In genomic region chr16:90710313-90710712, GRCm38 (mm10) we compare ENCODE assay signal across 11 mouse cellular contexts. TPM values are rescaled to one million over a fixed set of nuclear protein-coding genes. Genes with fewer than 3 reads are reported as not detected.
DNase-seq lines count a peak whose midpoint lies in the region; ATAC-seq and TF ChIP-seq lines count a peak whose summit lies in the region.
"Had no signal": no experiment of that assay in that cellular context is flagged by ENCODE, and none has a peak within 500 bp of the region (broad histone marks: within the 10 kb centered on the region; RNA-seq: fewer than 3 reads in every experiment).

No protein-coding gene starts in this region.

- H3K9ac ChIP-seq in kidney, postnatal 0 days (ENCODE audit: low read depth, low read length), result no peak overlapping the region
- no peak overlapping the region for H3K9ac ChIP-seq in embryonic facial prominence, embryonic 14.5 days (ENCODE audit: low read depth, low read length)
- H3K9ac ChIP-seq in hindbrain, embryonic 11.5 days (ENCODE audit: low read depth, low read length), result no peak overlapping the region
- H3K9ac ChIP-seq: liver, embryonic 14.5 days had no signal

- TF ChIP-seq POLR2A in myocyte (IDR thresholded peaks at IDR 0.05; ENCODE audit: insufficient read length, low read depth), result no peak

- H3K27ac ChIP-seq in kidney, postnatal 0 days, result no peak overlapping the region
- H3K27ac ChIP-seq in embryonic facial prominence, embryonic 14.5 days (replicated peaks; ENCODE audit: low read depth, low read length), result no peak overlapping the region
- peak overlapping the region; percentile 53; the same call in 1 of the 2 replicates for H3K27ac ChIP-seq in hindbrain, embryonic 11.5 days (ENCODE audit: low read depth, low read length)
- H3K27ac ChIP-seq: liver, embryonic 14.5 days had no signal

- no peaks in the 10 kb centered on the region for H3K36me3 ChIP-seq in kidney, postnatal 0 days (ENCODE audit: insufficient read depth, low read length)
- no peaks in the 10 kb centered on the region for H3K36me3 ChIP-seq in embryonic facial prominence, embryonic 14.5 days (ENCODE audit: control insufficient read depth, insufficient read depth, low read length)
- H3K36me3 ChIP-seq in hindbrain, embryonic 11.5 days (ENCODE audit: control insufficient read depth, insufficient read depth, low read length), result no peaks in the 10 kb centered on the region
- H3K36me3 ChIP-seq in myocyte (ENCODE audit: control insufficient read depth, insufficient read depth), result no peaks in the 10 kb centered on the region

- no peak overlapping the region for H3K4me3 ChIP-seq in kidney, postnatal 0 days (replicated peaks; ENCODE audit: low read depth, low read length)
- H3K4me3 ChIP-seq in embryonic facial prominence, embryonic 14.5 days (ENCODE audit: low read depth, low read length), result 0 out of 2 replicates have a peak overlapping the region, but pooled peaks have one; percentile 13
- H3K4me3 ChIP-seq in hindbrain, embryonic 11.5 days (ENCODE audit: low read depth, low read length), result peak overlapping the region; percentile 14; the same call in 1 of the 2 replicates
- H3K4me3 ChIP-seq in myocyte, result no peak overlapping the region

- no peak overlapping the region for H3ac ChIP-seq in myocyte (ENCODE audit: control insufficient read depth, insufficient read length)

- H3K79me2 ChIP-seq in myocyte (ENCODE audit: control insufficient read depth, insufficient read depth), result no peaks in the 10 kb centered on the region

- DNase-seq in kidney, postnatal 0 days (ENCODE audit: low spot score), result no peak
- DNase-seq in kidney, postnatal 4 days, result no peak
- no peak for DNase-seq in embryonic facial prominence, embryonic 14.5 days (ENCODE audit: low spot score)
- DNase-seq in hindbrain, embryonic 11.5 days (ENCODE audit: low spot score), result no peak
- no peak for DNase-seq in layer of hippocampus, postnatal 36 days

- H3K9me3 ChIP-seq in kidney, postnatal 0 days (replicated peaks; ENCODE audit: low read length), result no peaks in the 10 kb centered on the region
- no peaks in the 10 kb centered on the region for H3K9me3 ChIP-seq in embryonic facial prominence, embryonic 14.5 days (ENCODE audit: control insufficient read depth, low read length)
- no peaks in the 10 kb centered on the region for H3K9me3 ChIP-seq in hindbrain, embryonic 11.5 days (ENCODE audit: control insufficient read depth, low read length)

- ATAC-seq in kidney, postnatal 0 days (replicated peaks; ENCODE audit: low FRiP score, low read depth), result no peak
- ATAC-seq in embryonic facial prominence, embryonic 14.5 days (ENCODE audit: low read depth), result no peak
- no peak for ATAC-seq in hindbrain, embryonic 11.5 days (ENCODE audit: low FRiP score)
- ATAC-seq in CD4-positive, CD25-positive, alpha-beta regulatory T cell, adult 4 months, result no peak
- no peak for ATAC-seq in monocyte, adult 5-6 weeks (replicated peaks; ENCODE audit: insufficient number of reproducible peaks, low FRiP score, low TSS enrichment, poor library complexity, severe bottlenecking)

- no peak for TF ChIP-seq CTCF in kidney, postnatal 0 days (IDR thresholded peaks at IDR 0.05; ENCODE audit: low read depth)

- 67% methylated on average over 12 of the region's 12 CpGs for WGBS in kidney, postnatal 0 days
- 52% methylated on average over 12 of the region's 12 CpGs for WGBS in embryonic facial prominence, embryonic 14.5 days
- WGBS in hindbrain, embryonic 11.5 days, result 78% methylated on average over 12 of the region's 12 CpGs

- H3K27me3 ChIP-seq in kidney, postnatal 0 days (ENCODE audit: insufficient read depth, low read length), result no peaks in the 10 kb centered on the region
- H3K27me3 ChIP-seq in embryonic facial prominence, embryonic 14.5 days (replicated peaks; ENCODE audit: control insufficient read depth, insufficient read depth, low read length), result peaks cover 5% of the 10 kb centered on the region; the same call in 1 of the 2 replicates
- H3K27me3 ChIP-seq in hindbrain, embryonic 11.5 days (ENCODE audit: control insufficient read depth, insufficient read depth, low read length), result no peaks in the 10 kb centered on the region
- H3K27me3 ChIP-seq in myocyte (ENCODE audit: control insufficient read depth, insufficient read depth, insufficient read length), result no peaks in the 10 kb centered on the region

- H3K4me2 ChIP-seq in kidney, postnatal 0 days (ENCODE audit: low read length), result peak overlapping the region; percentile 18; the same call in 1 of the 2 replicates
- H3K4me2 ChIP-seq in embryonic facial prominence, embryonic 14.5 days (ENCODE audit: low read depth, low read length), result peak overlapping the region; percentile 29
- H3K4me2 ChIP-seq in hindbrain, embryonic 11.5 days (replicated peaks; ENCODE audit: low read depth, low read length), result peak overlapping the region; percentile 31
- peak overlapping the region; percentile 79 for H3K4me2 ChIP-seq in myocyte (ENCODE audit: low read depth)

- no peaks in the 10 kb centered on the region for H3K4me1 ChIP-seq in kidney, postnatal 0 days (replicated peaks; ENCODE audit: insufficient read depth, low read length)
- H3K4me1 ChIP-seq in embryonic facial prominence, embryonic 14.5 days (ENCODE audit: control insufficient read depth, insufficient read depth, low read length), result peaks cover 23% of the 10 kb centered on the region
- 0 out of 2 replicates have a peak, but pooled peaks cover 2% of the 10 kb centered on the region for H3K4me1 ChIP-seq in hindbrain, embryonic 11.5 days (replicated peaks; ENCODE audit: control insufficient read depth, insufficient read depth, low read length)

TF ChIP-seq in myocyte, 11 proteins besides CTCF, POLR2A, EP300 and RAD21:
- TF ChIP-seq SRF (IDR thresholded peaks at IDR 0.05; ENCODE audit: control insufficient read depth, insufficient read length, low read depth) (no peak), E2F4 (IDR thresholded peaks at IDR 0.05; ENCODE audit: insufficient read depth) (no peak), POLR2AphosphoS2 (IDR thresholded peaks at IDR 0.05; ENCODE audit: insufficient read length, low read depth) (no peak)

RNA-seq across cellular contexts. Expression of gene Mis18a, which starts 16.9 kb away (rescaled TPM):
- 41.4 and 44.5 TPM in 2 replicates for polyA plus RNA-seq in kidney, postnatal 0 days (2015; fragmentation: Nextera tagmentation; extraction: Ambion mirVana)
- 50.1 and 50.9 TPM in 2 replicates for polyA plus RNA-seq in embryonic facial prominence, embryonic 14.5 days (2014; fragmentation: Nextera tagmentation; extraction: Ambion mirVana)
- polyA plus RNA-seq in hindbrain, embryonic 11.5 days (2014; fragmentation: Nextera tagmentation; extraction: Ambion mirVana), result 78.8 and 82.9 TPM in 2 replicates
- 4.6 TPM for polyA plus RNA-seq in myocyte (2012; fragmentation: generic; extraction: Trizol)
- 1 to 10 TPM; 9.4 to 9.5 TPM for total RNA-seq in layer of hippocampus, postnatal 36 days (2021)
- polyA plus RNA-seq in CD4-positive, CD25-positive, alpha-beta regulatory T cell, adult 4 months (2017; shearing (Covaris generic)), result 10 to 100 TPM; 42.7 to 46.5 TPM
- total RNA-seq in monocyte, adult 5-6 weeks (2017), result 36.1 to 45.9 TPM (median 37.8 TPM) in 3 replicates

RNA-seq across cellular contexts. Expression of gene Mrap, which starts 27.7 kb away (rescaled TPM):
- 0.14 TPM in 1 of 2 replicates, not detected in the other for polyA plus RNA-seq in kidney, postnatal 0 days (2015; fragmentation: Nextera tagmentation; extraction: Ambion mirVana)
- 0.97 and 3.8 TPM in 2 replicates for polyA plus RNA-seq in embryonic facial prominence, embryonic 14.5 days (2014; fragmentation: Nextera tagmentation; extraction: Ambion mirVana)
- polyA plus RNA-seq in hindbrain, embryonic 11.5 days (2014; fragmentation: Nextera tagmentation; extraction: Ambion mirVana), result 0.43 and 0.49 TPM in 2 replicates
- polyA plus RNA-seq in myocyte (2012; fragmentation: generic; extraction: Trizol), result not detected
- total RNA-seq in layer of hippocampus, postnatal 36 days (2021), result under 1 TPM in 1 of 2 experiments, not detected in 1; 0.38 TPM
- not detected for polyA plus RNA-seq in CD4-positive, CD25-positive, alpha-beta regulatory T cell, adult 4 months (2017; shearing (Covaris generic))
- total RNA-seq in monocyte, adult 5-6 weeks (2017), result 2.4 TPM in 1 of 3 replicates, not detected in the others
- total RNA-seq: hematopoietic stem cell, adult 5-6 weeks; layer of hippocampus, postnatal 10 days had no signal

Comparison
In these comparisons a context has a peak if more than half of its experiments do, and no peak if none do; other contexts are left out.
1. H3K4me2 ChIP-seq: peak in every context shown above with its lines; median percentile 79 in myocyte; 31 in hindbrain, embryonic 11.5 days; 29 in embryonic facial prominence, embryonic 14.5 days; 18 in kidney, postnatal 0 days.
2. H3K4me3 ChIP-seq: peak in embryonic facial prominence, embryonic 14.5 days (single experiment) and hindbrain, embryonic 11.5 days (single experiment); none in kidney, postnatal 0 days (single experiment) and myocyte (single experiment).